Mouse (Mus musculus) lung, adult 2 months (tissue): ENCODE measurements around the gene 0610037L13Rik.

Experiments used
- CTCF ChIP-seq: fragments of 200-500 bp; IDR thresholded peaks from 2 replicates; pipeline ENCODE4 v1.5.1; 2011; ENCODE audit warnings: mild to moderate bottlenecking, low read length, control low read depth; ENCODE audit not compliant: insufficient read depth
- POLR2A ChIP-seq: fragments of 200-500 bp; IDR thresholded peaks from 2 replicates; pipeline ENCODE4 v1.6.1; 2011; ENCODE audit warnings: low read depth, mild to moderate bottlenecking, control low read depth, low read length, borderline replicate concordance; ENCODE audit errors: extremely low read depth

- no peak for TF ChIP-seq CTCF
- TF ChIP-seq POLR2A = no peak
Measured at GRCm38 (mm10) chr4:107938124-107938523, 48.5 kb downstream of the 0610037L13Rik start.
